Mouse (Mus musculus) megakaryocyte-erythroid progenitor cell, adult 5-6 weeks (primary cell): ENCODE data around the gene Itgb7. TPM values are rescaled to one million over a fixed set of nuclear protein-coding genes. Genes with fewer than 3 reads are reported as not detected.

ENCODE experiments used
- ATAC-seq: replicated peaks from 2 replicates; pipeline ENCODE4 v1.8.0; 2016; ENCODE audit warnings: mild to moderate bottlenecking, inconsistent platforms; ENCODE audit not compliant: severe bottlenecking, poor library complexity, low FRiP score, low TSS enrichment
- total RNA-seq, 2 experiments: library from RNA; stranded (forward) in 1 of 2; stranded (reverse) in 1 of 2; fragments of 200-1000, 215-1000 nt in 1 of 2; fragments of >200 nt in 1 of 2; fragmentation: Nextera tagmentation in 1 of 2; gene quantifications; 2 replicates each; pipeline ENCODE4 v1.2.3; 2014 to 2017

Gene Itgb7
- total RNA-seq (2014; fragmentation: Nextera tagmentation) (13.1 and 17.0 TPM in 2 replicates), total RNA-seq (2017) (47.2 and 51.0 TPM in 2 replicates)

- ATAC-seq, result peak; percentile 85
Measured at GRCm38 (mm10) chr15:102231748-102232147, at the start of gene Itgb7. TSS of gene Itgb7 (minus strand) at chr15:102231944.

- ATAC-seq, result no peak
Measured at GRCm38 (mm10) chr15:102280623-102281022, 48.9 kb upstream of the Itgb7 start.

DNA sequence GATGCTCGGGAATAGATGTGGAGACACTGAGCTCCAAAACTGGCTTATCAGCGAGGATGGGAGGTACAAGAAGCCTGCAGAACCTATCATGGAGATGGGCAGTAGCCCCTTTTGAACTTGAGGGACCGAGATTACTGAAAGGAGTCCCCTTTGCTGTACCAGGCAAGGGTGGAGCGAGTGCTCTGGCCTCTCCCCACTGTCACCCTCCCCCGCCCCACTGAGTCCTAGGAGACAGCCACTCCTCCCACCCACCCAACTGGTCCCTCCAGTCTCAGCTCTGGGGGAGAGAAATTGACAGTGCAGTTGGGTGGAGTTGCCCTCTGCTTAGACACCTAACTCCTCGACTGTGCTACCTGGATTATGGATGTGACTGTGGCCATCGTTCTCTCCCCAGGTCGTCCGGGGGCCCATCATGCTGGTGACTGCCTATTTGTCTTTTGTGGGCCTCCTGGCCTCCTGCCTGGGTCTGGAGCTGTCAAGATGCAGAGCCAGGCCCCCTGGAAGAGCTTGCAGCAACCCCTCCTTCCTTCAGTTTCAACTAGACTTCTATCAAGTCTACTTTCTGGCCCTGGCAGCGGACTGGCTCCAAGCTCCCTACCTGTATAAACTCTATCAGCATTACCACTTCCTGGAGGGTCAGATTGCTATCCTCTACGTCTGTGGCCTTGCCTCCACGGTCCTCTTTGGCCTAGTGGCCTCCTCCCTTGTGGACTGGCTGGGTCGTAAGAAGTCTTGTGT lies 48.2 kb upstream of the Itgb7 start:
- peak; percentile 11; the same call in 1 of the 2 replicates for ATAC-seq

GRCm38 (mm10) chr15:102279092-102279782 lies 47.5 kb upstream of the Itgb7 start, which contains the start of gene Mfsd5:
TSS of gene Mfsd5 (plus strand) at chr15:102279454.
- peak; percentile 88 for ATAC-seq

DNA sequence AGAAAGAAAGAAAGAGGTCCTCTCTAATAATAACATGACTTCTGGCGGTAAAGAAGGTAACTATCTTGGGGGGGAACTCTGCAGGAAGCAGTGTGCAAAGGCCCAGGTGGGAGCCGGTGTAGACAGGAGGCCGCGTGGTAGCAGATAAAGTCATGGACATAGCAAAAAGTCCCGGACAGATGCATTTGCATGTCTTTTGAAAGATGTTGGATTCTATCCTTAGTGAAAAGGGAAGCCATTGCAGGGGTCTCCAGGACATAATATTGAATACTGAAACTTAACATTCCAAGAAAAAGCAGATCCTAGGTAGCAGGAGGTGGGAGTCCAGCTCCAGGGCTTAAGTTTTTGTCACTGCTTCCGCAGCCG lies 47.0 kb upstream of the Itgb7 start:
- ATAC-seq, result no peak

- ATAC-seq, result no peak
Measured at GRCm38 (mm10) chr15:102273982-102274716, 42.4 kb upstream of the Itgb7 start.

DNA sequence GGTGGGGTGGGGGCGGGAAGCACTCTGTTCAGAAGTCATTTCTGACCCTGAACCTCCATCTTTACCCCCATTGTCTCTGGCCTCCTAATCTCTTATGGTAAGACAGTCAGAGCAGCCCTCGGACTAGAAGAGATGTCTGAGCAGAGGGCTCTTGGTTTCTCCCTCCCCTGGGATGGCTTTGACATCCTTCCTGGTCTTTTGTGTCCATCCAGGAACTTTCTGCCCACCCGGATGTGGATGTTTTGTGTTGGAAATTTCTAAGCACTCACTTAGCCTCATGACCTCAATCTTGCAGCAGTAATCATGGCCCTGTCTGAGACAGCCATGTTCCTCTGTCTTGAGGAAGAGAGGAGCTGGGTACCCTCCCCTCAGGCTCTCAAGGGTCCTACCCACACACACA lies 39.7 kb upstream of the Itgb7 start:
- ATAC-seq, result no peak

DNA sequence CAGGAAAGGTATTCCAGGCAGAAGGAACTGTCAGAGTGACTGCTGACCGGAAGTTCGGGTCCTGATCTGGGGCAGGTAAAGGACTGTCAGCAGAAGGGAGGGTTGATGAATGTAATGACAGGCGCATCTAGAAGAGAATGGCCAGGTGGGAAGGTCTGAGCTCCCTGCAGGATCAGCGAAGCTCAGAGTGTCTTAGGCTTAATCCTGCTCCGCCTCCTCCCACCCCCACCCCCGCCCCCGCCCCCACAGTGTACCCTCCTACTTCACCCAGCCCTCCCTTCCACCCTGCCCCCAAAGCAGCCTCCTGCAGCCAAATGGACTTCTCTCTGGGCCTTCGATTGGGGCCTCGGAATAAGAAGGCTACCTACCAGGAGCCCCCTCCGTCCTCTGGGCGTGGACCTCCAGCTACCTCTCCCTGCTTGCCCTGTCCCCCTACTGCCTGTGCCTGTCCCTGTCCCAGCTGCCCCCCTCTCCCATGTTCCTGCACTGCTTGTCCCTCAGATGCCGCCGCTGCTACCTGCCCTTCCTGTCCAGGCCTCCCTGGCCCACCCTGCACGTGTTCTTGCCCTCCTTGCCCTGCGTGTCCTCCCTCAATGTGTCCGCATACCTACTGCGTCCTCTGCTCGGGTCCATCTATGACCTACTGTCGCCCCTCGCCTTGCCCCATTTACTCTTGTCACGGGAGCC lies 38.7 kb upstream of the Itgb7 start, which contains the start of gene Gm9918:
Gene Gm9918 (plus strand): TSS at position 290 of the 687 bp plus-strand sequence.
- ATAC-seq, result no peak

DNA sequence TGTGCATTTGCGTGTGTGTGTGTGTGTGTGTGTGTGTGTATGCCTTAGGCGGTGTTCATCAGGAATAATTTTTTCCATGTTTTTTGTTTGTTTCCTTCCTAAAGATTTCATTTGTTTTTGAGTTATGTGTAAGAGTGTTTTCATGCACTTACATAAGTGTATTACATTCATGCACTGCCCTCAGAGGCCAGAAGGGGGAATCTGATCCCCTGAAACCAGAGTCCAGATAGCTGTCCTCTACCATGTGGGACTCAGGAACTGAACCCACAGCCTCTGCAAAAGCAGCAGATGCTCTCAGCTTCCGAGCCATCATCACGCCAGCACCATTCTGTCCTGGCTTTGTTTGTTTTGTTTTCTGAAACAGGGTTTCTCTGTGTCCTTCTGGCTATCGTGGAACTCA lies 33.8 kb upstream of the Itgb7 start:
- ATAC-seq, result 0 out of 2 replicates have a peak, but pooled peaks have one; percentile 54

DNA sequence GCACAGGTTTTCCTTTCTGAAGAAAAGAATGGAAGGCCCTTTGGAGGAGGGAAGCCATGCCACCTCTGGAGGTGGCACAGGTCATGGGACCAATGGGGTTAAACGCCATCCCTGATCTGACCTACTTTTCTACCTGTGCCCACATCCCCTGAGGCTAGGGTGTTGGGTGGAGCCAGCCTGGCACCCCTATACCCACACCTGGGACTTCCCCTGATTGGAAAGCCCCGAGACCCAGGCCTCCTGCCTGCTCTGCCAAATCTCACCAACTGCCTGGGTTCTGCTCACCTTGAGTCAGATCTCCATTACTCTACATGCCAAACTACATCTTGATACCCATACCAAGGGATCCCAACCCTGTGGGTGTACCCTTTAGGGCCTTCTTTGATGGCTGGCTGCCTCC lies 31.3 kb upstream of the Itgb7 start:
- no peak for ATAC-seq

GRCm38 (mm10) chr15:102262582-102262981 lies 30.8 kb upstream of the Itgb7 start:
- no peak for ATAC-seq

DNA sequence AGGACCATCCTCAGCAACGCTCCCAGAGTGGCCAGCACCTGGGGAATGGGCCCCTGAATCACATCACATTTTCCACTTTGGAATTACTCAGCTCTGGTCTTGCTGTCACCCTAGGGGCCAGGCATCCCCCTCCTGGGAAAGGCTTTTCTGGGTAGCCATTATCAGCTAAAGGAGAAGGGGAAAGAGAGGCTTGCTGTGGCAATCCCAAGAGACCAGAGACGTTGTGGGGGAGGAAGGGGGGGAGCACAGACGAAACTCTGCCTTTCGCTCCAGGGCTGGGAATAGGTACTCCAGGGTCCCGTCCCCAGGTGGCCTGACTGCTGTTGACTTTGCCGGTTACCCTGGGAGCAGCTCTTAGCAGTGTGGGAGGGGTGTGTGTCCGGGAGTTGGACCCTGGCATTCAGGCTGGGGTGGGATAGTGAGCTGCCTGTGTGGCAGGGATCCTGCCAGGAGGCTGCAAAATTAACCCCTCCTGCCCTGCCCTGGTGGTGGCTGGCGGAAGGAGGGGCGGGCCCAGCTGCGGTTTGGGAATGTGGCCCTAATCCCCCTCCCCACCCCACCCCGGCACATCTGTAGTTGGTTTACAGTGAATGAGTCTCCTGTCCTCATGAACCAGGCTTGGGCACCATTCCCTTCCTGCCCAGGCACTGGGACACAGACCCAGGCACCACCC lies 27.0 kb upstream of the Itgb7 start:
- no peak for ATAC-seq

GRCm38 (mm10) chr15:102258076-102258470 lies 26.3 kb upstream of the Itgb7 start:
- ATAC-seq, result no peak

DNA sequence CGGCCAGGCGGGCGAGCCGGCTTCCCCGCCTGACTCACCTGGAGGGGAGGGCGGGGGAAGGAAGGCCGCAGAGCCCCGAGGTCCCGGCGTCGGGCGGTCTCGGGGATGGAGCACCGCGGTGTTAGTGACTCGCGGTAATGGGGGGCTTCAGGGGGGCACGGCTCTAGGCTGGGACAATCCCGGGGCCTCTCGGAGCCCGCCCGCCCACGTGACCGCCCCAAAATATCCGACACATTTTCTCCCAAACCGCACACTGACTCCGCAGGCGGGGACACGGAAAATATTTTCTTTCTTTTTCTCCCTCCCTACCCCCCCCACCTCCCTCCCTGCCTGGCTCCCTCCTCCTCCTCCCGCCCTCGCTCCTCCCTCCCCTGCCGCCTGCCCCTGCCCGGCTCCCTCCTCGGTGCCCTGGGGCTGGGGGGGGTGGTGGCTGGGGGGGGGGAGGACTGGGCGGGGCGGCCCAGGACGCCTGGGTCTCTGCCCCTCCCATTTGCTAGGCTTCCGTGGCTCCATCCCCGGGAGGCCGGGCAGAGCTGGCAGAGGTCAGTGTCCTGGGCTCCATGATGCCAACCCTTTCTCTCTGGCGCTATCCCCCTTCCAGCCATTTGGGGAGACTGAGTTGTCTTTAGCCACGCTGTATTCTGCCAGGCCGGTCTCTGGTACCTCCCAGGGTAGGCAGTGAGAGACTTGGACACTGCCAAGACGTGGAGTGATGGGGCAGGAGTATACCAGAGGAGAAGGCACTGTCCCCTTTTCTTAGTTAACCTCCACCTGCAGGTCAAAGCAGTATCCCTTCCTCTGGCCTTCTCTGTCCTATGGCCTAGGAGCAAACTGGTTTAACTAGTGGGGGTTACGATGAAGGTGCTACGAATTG lies 25.7 kb upstream of the Itgb7 start, which contains the start of gene Rarg:
Gene Rarg (minus strand): TSS at position 316 of the 874 bp plus-strand sequence.
- ATAC-seq, result 0 out of 2 replicates have a peak, but pooled peaks have one; percentile 8

DNA sequence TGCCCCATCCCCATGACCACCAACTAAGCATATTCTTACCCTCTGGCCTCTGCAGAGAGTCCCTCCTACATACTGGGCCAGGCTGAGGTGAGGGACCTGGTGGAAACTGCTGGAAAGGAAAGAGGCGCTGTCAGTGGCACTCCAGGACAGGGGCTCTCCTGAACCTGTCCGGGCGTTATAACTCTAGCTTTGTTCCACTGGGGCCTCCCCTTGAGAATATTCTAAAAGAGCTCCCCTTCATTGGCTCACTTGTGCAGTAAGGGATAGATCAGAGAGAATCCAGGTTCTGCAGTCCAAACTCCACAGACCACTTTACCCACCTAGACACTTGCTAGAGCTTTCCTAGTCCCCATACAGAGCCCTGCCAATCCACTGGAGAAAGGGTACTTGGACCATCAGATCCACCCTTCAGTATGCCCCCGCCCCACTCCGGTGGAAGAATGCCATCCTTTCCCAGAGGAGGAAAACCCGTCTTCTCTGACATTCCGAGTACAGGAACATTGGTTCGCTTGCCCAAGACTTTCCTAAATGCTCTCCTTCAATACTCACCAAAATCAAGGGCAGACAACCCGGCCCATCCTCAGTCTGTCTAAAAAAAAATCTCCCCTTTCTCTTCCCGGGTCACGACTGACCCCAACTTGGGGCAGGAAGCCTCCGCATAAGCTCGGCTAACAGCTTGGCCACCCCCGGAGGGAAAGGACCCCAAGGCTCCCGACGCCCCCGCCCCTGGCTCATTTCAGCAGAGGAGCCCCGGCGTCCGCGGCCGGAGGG lies 24.9 kb upstream of the Itgb7 start:
- ATAC-seq, result no peak

GRCm38 (mm10) chr15:102255547-102256255 lies 24.0 kb upstream of the Itgb7 start:
- no peak for ATAC-seq

DNA sequence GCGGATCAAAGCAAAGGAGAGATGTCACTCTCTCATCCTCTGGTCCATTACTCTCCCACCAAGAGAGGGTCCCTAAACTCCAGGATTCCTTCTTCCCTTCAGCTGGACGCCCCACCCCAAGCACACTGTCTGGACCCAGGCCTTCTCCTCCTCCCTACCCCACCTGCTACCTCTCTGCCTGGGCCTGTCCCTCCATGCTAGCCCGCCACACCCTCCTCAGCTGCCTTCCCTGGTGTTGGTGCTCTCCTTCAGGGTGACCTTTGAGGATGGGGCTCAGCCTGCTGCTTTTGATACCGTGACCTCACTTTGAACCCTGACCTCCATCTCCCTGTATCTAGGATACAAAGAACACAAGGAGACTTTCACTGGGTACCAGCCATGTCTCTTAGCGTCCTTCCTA lies 18.8 kb upstream of the Itgb7 start:
- ATAC-seq, result no peak
